Mouse (Mus musculus) midbrain, postnatal 0 days (tissue): ENCODE measurements at regions not wholly inside any gene's neighbourhood (a gene's known extent, or its start where the extent isn't known, plus 50 kb on each side); places are given as distances from the start of the nearest gene placed in this dataset.

Experiments used
- ATAC-seq: fragments of 200-750 bp; cut with Nextera tagmentation; 2 replicates; pipeline ENCODE4 v1.8.0; 2017; ENCODE audit warnings: moderate number of reproducible peaks, mild to moderate bottlenecking, moderate TSS enrichment, moderate library complexity; ENCODE audit not compliant: low FRiP score
- DNase-seq: peaks from one replicate; pipeline ENCODE4 v3.0.0-alpha.2; 2015; ENCODE audit warnings: low spot score
- H3K27ac ChIP-seq: fragments of 300-500 bp; sonication (generic); 2 replicates; pipeline ENCODE4 v1.5.1; 2014; ENCODE audit warnings: low read depth, mild to moderate bottlenecking, low read length, mixed read lengths
- H3K27me3 ChIP-seq: fragments of 300-500 bp; sonication (generic); 2 replicates; pipeline ENCODE4 v1.6.1; 2014; ENCODE audit warnings: low read length, control low read depth, mixed read lengths; ENCODE audit not compliant: insufficient read depth
- H3K36me3 ChIP-seq: fragments of 300-500 bp; sonication (generic); 2 replicates; pipeline ENCODE4 v1.6.1; 2014; ENCODE audit warnings: low read length, control low read depth, mixed read lengths; ENCODE audit not compliant: insufficient read depth
- H3K4me1 ChIP-seq: fragments of 300-500 bp; sonication (generic); 2 replicates; pipeline ENCODE4 v1.6.1; 2014; ENCODE audit warnings: mild to moderate bottlenecking, control low read depth, antibody characterized with exemption, low read length, mixed read lengths; ENCODE audit not compliant: insufficient read depth
- H3K4me2 ChIP-seq: fragments of 300-500 bp; sonication (generic); 2 replicates; pipeline ENCODE4 v1.6.1; 2014; ENCODE audit warnings: low read depth, mild to moderate bottlenecking, low read length, mixed read lengths; ENCODE audit not compliant: poor library complexity, severe bottlenecking
- H3K4me3 ChIP-seq: fragments of 300-500 bp; sonication (generic); 2 replicates; pipeline ENCODE4 v1.5.1; 2014; ENCODE audit warnings: low read depth, mild to moderate bottlenecking, low read length, moderate library complexity
- H3K9ac ChIP-seq: fragments of 300-500 bp; sonication (generic); replicated peaks from 2 replicates; pipeline ENCODE4 v1.6.1; 2014; ENCODE audit warnings: mild to moderate bottlenecking, low read length, moderate library complexity, mixed read lengths; ENCODE audit not compliant: poor library complexity, severe bottlenecking
- H3K9me3 ChIP-seq: fragments of 300-500 bp; sonication (generic); 2 replicates; pipeline ENCODE4 v1.6.1; 2016; ENCODE audit warnings: low read length, control low read depth
- CTCF ChIP-seq: IDR thresholded peaks from 2 replicates; pipeline ENCODE4 v1.5.1; 2016; ENCODE audit warnings: antibody characterized with exemption, mild to moderate bottlenecking
- WGBS: fragments of 180-500 bp; shearing (Covaris S2); extraction: QIAGEN DNeasy Blood & Tissue Kit; methylation state at CpG from one replicate; pipeline ENCODE4 v1.1.7; 2014; 5-methylcytosine and 5-hydroxymethylcytosine counted together

DNA sequence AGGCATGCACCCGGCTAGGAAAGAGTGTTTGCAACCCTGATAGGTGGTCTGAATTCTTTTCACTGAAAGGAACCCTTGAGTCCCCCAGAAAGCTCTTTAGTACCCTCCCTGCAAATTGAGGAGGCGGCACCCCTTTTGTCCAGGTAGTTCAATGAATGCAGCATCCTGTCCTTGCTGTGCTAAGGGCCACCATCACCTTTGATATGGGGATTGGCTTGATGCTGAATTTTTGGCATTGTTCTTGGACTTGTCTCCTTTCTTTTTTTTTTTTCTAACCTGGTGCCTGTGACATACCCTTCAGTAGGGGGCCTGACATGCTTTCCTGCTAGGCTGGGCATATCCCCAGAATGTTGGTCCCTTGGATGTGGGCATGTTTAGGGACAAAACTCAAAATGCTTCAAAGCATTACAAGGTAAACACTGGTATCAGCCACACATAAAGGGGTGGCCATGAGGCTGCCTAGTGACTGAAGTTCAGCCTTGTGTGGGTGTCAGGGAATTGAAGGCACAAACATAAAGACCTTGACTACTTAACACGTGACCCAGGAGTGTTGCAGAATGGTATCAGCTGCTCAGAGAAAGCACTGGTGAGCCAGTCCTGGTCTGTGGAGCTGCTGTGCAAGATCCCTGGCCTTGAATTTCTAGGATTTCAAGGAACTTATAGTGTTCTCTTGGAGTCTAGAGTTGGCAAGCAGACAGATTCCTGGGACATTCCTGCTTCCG lies 183.6 kb downstream of the Tex29 start:
- no peaks in the 10 kb centered on the region for H3K27me3 ChIP-seq
- H3K27ac ChIP-seq, result no peak overlapping the region
- no peak overlapping the region for H3K4me3 ChIP-seq
- no peak for TF ChIP-seq CTCF
- ATAC-seq (no peak), DNase-seq (no peak)
- H3K36me3 ChIP-seq, result no peaks in the 10 kb centered on the region
- no peak overlapping the region for H3K4me2 ChIP-seq
- WGBS, result 85% methylated on average over 4 of the region's 4 CpGs
- H3K9me3 ChIP-seq, result no peaks in the 10 kb centered on the region
- H3K4me1 ChIP-seq, result no peaks in the 10 kb centered on the region
- H3K9ac ChIP-seq, result no peak overlapping the region

DNA sequence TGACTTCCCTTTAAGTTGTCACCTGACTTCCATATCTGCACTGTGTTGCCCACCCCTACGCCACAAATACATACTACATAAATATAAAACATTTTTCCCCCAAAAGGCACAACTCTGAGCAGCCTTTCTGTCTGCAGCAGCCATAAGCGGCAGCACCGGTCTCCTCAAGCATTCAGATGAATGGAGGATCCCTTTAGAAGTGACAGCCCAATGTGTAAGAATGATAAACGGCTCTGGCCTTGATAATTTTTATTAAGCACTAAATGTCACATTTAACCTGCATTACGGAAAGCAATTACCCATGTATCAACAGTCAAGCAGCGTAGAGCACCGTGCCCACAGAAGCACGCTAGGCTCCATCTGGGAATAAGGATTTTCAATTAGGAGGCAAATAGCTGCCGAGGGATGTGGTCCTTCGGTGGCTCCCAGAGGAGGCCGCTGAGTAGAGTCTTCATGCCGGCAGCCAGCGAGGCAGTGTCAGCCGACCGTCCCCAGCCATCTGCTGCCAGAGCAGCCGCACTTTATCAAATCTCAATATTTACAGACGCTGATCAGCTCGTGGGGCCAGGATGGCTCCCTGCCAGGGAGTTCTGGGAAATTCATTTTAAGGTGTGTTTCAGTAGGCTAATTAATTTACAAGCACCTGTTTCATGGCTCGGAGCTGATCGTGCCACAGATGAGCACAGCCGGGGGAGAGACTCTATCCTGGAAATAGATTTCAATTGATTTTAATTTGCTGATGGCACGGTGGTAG lies 190.3 kb downstream of the Tex29 start:
- no peak overlapping the region for H3K27ac ChIP-seq
- ATAC-seq, result no peak; the same call in 1 of the 2 replicates
- H3K4me1 ChIP-seq, result 0 out of 2 replicates have a peak, but pooled peaks cover 5% of the 10 kb centered on the region
- no peaks in the 10 kb centered on the region for H3K27me3 ChIP-seq
- no peak overlapping the region for H3K4me3 ChIP-seq
- 40% methylated on average over 22 of the region's 22 CpGs for WGBS
- no peak overlapping the region for H3K9ac ChIP-seq
- no peaks in the 10 kb centered on the region for H3K36me3 ChIP-seq
- no peaks in the 10 kb centered on the region for H3K9me3 ChIP-seq
- peak; percentile 81 for DNase-seq
- no peak overlapping the region for H3K4me2 ChIP-seq
- TF ChIP-seq CTCF, result no peak

DNA sequence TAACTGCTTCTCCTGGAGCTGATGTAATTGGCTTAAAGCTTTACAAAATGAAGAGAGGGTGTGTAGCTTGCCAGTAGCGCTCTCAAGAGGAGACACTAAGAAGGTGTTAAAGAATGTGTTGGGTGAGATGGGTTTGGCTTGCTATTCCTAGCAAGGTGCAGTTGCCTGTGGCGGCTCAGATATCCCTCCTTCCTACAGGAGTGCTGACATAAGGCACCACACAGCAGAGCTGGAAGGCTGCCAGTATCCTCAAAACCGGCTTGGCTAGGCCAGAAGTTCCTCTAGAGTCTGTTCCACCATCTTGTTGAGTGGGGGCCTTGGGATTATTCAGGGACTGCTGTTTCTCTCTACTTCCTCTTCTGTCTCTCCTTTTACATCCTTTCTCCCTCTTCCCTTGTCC lies 191.5 kb downstream of the Tex29 start:
- Histone ChIP-seq H3K4me3 (no peak overlapping the region), H3K9ac (no peak overlapping the region), H3K27ac (no peak overlapping the region), H3K36me3 (no peaks in the 10 kb centered on the region), H3K27me3 (no peaks in the 10 kb centered on the region), H3K9me3 (no peaks in the 10 kb centered on the region), H3K4me1 (0 out of 2 replicates have a peak, but pooled peaks cover 5% of the 10 kb centered on the region), H3K4me2 (no peak overlapping the region)
- WGBS, result 64% methylated on average over 3 of the region's 3 CpGs
- DNase-seq (peak; percentile 61), ATAC-seq (no peak)
- TF ChIP-seq CTCF, result no peak

DNA sequence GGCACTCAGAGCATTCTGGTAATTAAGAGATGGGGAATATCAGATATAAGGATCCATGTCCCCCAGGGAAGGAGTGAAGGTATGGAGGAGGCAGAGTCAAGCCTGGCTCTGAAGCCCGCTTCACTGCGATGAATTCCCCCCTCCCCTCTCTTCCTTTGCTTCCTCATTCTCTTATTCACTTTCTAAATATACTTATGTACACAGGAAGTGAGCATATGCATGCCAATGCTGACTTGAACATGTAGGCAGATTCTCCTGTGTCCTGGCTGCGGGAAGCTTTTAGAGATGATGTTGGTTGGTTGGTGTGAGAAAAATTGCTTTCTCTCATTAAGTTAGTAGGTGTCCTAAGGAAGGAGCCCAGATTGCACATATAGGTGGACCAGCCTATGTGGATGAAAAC lies 192.1 kb downstream of the Tex29 start:
- Histone ChIP-seq H3K27ac (no peak overlapping the region), H3K4me1 (0 out of 2 replicates have a peak, but pooled peaks cover 5% of the 10 kb centered on the region), H3K4me2 (no peak overlapping the region), H3K9ac (no peak overlapping the region), H3K36me3 (no peaks in the 10 kb centered on the region), H3K4me3 (no peak overlapping the region), H3K27me3 (no peaks in the 10 kb centered on the region), H3K9me3 (no peaks in the 10 kb centered on the region)
- no peak for DNase-seq
- WGBS, result 84% methylated on average over 3 of the region's 3 CpGs
- ATAC-seq, result no peak
- TF ChIP-seq CTCF, result no peak

DNA sequence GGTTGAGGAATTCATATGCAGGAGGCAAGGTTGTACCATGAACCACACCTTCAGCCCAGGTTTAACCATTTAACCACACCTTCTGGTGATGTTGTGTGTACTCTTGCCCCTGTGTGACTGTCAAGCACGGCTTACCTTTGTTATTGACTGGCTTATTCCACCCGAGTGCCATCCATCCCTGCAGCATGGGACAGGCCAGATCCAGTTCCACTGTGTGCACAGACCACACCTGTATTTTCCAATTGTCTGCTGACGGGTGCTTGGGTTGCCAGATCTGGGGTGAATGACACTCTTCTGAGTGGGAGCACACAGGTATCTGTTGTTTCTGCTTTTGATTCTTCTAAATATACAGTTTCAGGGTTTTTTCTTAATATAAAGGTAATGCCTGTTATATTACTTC lies 196.1 kb downstream of the Tex29 start:
- Histone ChIP-seq H3K36me3 (no peaks in the 10 kb centered on the region), H3K27ac (no peak overlapping the region), H3K27me3 (no peaks in the 10 kb centered on the region), H3K4me1 (no peaks in the 10 kb centered on the region), H3K4me2 (no peak overlapping the region), H3K9me3 (no peaks in the 10 kb centered on the region), H3K9ac (no peak overlapping the region), H3K4me3 (no peak overlapping the region)
- ATAC-seq, result no peak
- no peak for DNase-seq
- 83% methylated on average over 3 of the region's 3 CpGs for WGBS
- TF ChIP-seq CTCF, result no peak

DNA sequence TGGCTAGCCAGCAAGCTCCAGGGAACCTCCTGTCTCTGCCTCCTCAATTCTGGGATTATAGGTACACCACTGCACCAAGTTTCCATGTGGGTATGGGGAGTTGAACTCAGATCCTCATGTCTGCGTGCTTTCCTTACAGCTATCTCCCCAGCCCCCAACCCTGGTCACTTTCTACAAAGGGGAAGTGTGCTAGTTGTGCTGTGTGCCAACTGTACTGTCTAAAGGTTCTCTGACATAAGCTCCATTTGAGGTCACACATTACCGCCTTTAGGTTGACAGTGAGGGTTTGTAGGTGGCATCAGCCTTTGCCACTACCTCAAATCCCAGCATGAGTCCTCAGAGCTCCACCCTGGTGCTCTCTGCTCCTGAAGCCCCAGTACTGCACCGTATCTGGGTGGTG lies 200.7 kb downstream of the Tex29 start:
- H3K36me3 ChIP-seq, result no peaks in the 10 kb centered on the region
- H3K27me3 ChIP-seq, result 0 out of 2 replicates have a peak, but pooled peaks cover 3% of the 10 kb centered on the region
- H3K4me3 ChIP-seq, result no peak overlapping the region
- 0 out of 2 replicates have a peak, but pooled peaks cover 2% of the 10 kb centered on the region for H3K4me1 ChIP-seq
- H3K27ac ChIP-seq, result no peak overlapping the region
- no peak overlapping the region for H3K9ac ChIP-seq
- 75% methylated on average over 3 of the region's 3 CpGs for WGBS
- DNase-seq (no peak), ATAC-seq (no peak)
- H3K9me3 ChIP-seq, result no peaks in the 10 kb centered on the region
- TF ChIP-seq CTCF, result no peak
- no peak overlapping the region for H3K4me2 ChIP-seq
